Mouse (Mus musculus) intestine, embryonic 14.5 days (tissue): Measurements from ENCODE around the gene Sp7. TPM values are rescaled to one million over a fixed set of nuclear protein-coding genes. Genes with fewer than 3 reads are reported as not detected.

Experiments
- ATAC-seq: fragments of 200-750 bp; cut with Nextera tagmentation; replicated peaks from 2 replicates; pipeline ENCODE4 v1.8.0; 2017; ENCODE audit warnings: low read depth, moderate number of reproducible peaks, moderate TSS enrichment, moderate library complexity; ENCODE audit not compliant: low FRiP score, low TSS enrichment
- DNase-seq: peaks from one replicate; pipeline ENCODE4 v3.0.0-alpha.2; 2018; ENCODE audit warnings: low spot score
- H3K27ac ChIP-seq: fragments of 300-500 bp; sonication (generic); 2 replicates; pipeline ENCODE4 v1.5.1; 2014; ENCODE audit warnings: low read depth, mild to moderate bottlenecking, control low read depth
- H3K27me3 ChIP-seq: fragments of 300-500 bp; sonication (generic); replicated peaks from 2 replicates; pipeline ENCODE4 v1.6.1; 2014; ENCODE audit warnings: low read length, control low read depth; ENCODE audit not compliant: control insufficient read depth, insufficient read depth
- H3K36me3 ChIP-seq: fragments of 300-500 bp; sonication (generic); 2 replicates; pipeline ENCODE4 v1.6.1; 2014; ENCODE audit warnings: low read length, control low read depth; ENCODE audit not compliant: control insufficient read depth, insufficient read depth
- H3K4me1 ChIP-seq: fragments of 300-500 bp; sonication (generic); replicated peaks from 2 replicates; pipeline ENCODE4 v1.6.1; 2014; ENCODE audit warnings: low read length, control low read depth, mixed read lengths; ENCODE audit not compliant: control insufficient read depth, insufficient read depth
- H3K4me2 ChIP-seq: fragments of 300-500 bp; sonication (generic); 2 replicates; pipeline ENCODE4 v1.6.1; 2014; ENCODE audit warnings: low read length
- H3K4me3 ChIP-seq: fragments of 300-500 bp; sonication (generic); 2 replicates; pipeline ENCODE4 v1.5.1; 2014; ENCODE audit warnings: low read depth, low read length, control low read depth, mixed read lengths
- H3K9ac ChIP-seq: fragments of 300-500 bp; sonication (generic); 2 replicates; pipeline ENCODE4 v1.6.1; 2014; ENCODE audit warnings: mild to moderate bottlenecking, low read length
- H3K9me3 ChIP-seq: fragments of 300-500 bp; sonication (generic); 2 replicates; pipeline ENCODE4 v1.6.1; 2016; ENCODE audit warnings: low read length, control low read depth; ENCODE audit not compliant: control insufficient read depth
- WGBS: fragments of 180-500 bp; shearing (Covaris S2); extraction: QIAGEN DNeasy Blood & Tissue Kit; methylation state at CpG from one replicate; pipeline ENCODE4 v1.1.7; 2014; 5-methylcytosine and 5-hydroxymethylcytosine counted together
- polyA plus RNA-seq: library from polyadenylated mRNA; unstranded; fragments of >200 nt; fragmentation: Nextera tagmentation; extraction: Ambion mirVana; gene quantifications from 2 replicates; pipeline ENCODE4 v1.2.1, GENCODE M21; 2014

Gene Sp7
- polyA plus RNA-seq, 1 experiment from 2014 or later = 1.2 TPM

DNA sequence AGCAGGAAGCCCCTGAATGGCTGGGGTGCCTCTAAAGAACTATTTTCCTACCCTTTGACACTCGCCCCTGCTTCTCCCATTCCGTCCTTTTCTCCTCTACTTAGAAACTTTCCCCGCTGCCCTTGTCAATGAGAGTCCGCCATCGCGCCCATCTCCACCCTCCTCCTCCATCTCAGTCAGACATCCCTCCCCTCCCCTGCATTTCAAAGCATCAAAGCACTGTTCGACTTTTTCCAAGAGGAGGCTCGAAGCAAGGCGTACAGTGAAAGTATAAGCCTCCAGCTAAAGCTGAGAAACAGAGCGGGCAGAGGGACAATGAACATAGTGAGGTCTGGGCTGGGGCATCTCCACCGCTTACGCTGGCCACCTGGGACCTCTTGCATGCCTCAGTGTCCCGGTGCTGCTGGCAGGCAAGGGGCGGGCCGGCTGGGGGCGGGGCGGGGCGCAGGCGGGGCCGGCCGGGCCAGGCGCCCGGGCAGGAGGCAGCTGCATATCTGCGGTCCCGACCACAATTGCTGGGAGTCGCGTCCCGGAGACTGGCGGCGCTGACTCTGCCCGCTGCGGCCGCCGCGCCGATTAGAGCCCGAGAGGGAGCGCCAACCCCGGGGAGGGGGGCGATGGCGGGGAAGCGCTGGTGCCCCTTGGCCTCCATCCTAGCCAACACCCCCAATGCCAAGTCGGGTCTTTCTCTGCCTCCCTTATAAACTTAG, 9.6 kb upstream of the Sp7 start:
- peak; percentile 84 for ATAC-seq
- H3K27me3 ChIP-seq = no peaks in the 10 kb centered on the region
- H3K4me1 ChIP-seq = peaks cover 11% of the 10 kb centered on the region
- peak overlapping the region; percentile 96 for H3K4me2 ChIP-seq
- H3K36me3 ChIP-seq = no peaks in the 10 kb centered on the region
- H3K27ac ChIP-seq = peak overlapping the region; percentile 52
- H3K9ac ChIP-seq = peak overlapping the region; percentile 59
- WGBS = 2% methylated on average over 43 of the region's 43 CpGs
- no peaks in the 10 kb centered on the region for H3K9me3 ChIP-seq
- no peak for DNase-seq
- peak overlapping the region; percentile 56 for H3K4me3 ChIP-seq

DNA sequence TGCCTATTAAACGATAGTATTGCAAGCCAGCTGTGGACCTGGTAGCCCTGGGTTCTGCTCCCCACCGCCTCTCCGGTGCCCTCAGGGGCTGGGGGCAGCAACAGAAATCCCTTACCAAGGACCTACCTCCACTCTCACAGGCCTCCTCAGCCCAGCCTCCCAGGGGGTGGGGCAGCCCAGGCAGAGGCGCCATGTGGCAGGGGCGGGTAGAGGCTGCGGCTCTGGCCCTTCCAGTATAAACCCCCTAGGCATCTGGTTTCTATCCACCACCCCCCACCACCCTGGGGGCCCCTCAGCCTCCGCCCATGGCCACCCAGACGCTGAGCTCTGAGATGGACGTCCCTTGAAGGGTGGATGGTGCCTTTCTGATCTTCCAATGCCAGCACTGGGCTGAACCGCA, 3.7 kb upstream of the Sp7 start:
- peak overlapping the region; percentile 2; the same call in 1 of the 2 replicates for H3K9ac ChIP-seq
- no peaks in the 10 kb centered on the region for H3K36me3 ChIP-seq
- DNase-seq (no peak), ATAC-seq (peak; percentile 83)
- peaks cover 14% of the 10 kb centered on the region for H3K4me1 ChIP-seq
- WGBS = 5% methylated on average over 10 of the region's 10 CpGs
- peak overlapping the region; percentile 17 for H3K4me3 ChIP-seq
- no peaks in the 10 kb centered on the region for H3K9me3 ChIP-seq
- peak overlapping the region; percentile 35 for H3K4me2 ChIP-seq
- H3K27ac ChIP-seq = peak overlapping the region; percentile 51
- 0 out of 2 replicates have a peak, but pooled peaks cover 2% of the 10 kb centered on the region for H3K27me3 ChIP-seq

GRCm38 (mm10) chr15:102369972-102370371, 3.0 kb upstream of the Sp7 start:
- no peak for DNase-seq
- H3K4me1 ChIP-seq = peaks cover 14% of the 10 kb centered on the region

DNA sequence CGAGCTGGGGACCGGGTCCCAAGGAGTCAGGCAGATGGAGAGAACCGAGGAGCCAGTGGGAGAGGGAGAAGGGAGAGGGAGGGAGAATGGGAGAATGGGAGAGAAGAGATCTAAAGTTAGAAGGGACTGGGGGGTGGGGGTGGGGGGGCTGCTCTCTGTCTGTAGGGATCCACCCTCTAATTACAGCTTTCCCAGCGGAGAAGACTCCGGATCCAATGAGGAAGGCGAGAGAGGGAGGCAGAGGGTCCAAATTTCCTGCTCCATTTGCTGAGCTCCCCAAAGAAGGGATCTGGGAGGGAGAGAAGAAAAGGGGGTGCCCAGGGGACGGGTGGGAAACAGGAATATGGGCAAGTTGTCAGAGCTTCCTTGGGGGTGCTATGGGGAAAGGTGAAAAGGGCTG, 744 bp downstream of the Sp7 start:
- ATAC-seq = no peak
- Histone ChIP-seq H3K9me3 (no peaks in the 10 kb centered on the region), H3K27ac (no peak overlapping the region), H3K27me3 (0 out of 2 replicates have a peak, but pooled peaks cover 3% of the 10 kb centered on the region), H3K4me3 (no peak overlapping the region), H3K9ac (no peak overlapping the region), H3K4me1 (peaks cover 20% of the 10 kb centered on the region), H3K36me3 (no peaks in the 10 kb centered on the region), H3K4me2 (peak overlapping the region; percentile 45)
- no peak for DNase-seq
- 11% methylated on average over 7 of the region's 7 CpGs for WGBS

More at GRCm38 (mm10) chr15:102369972-102370371, 3.0 kb upstream of the Sp7 start:
- Histone ChIP-seq H3K9me3 (no peaks in the 10 kb centered on the region), H3K9ac (no peak overlapping the region), H3K4me3 (no peak overlapping the region), H3K27me3 (0 out of 2 replicates have a peak, but pooled peaks cover 3% of the 10 kb centered on the region), H3K4me2 (peak overlapping the region; percentile 35), H3K36me3 (no peaks in the 10 kb centered on the region), H3K27ac (peak overlapping the region; percentile 51; the same call in 1 of the 2 replicates)
- 14% methylated on average over 13 of the region's 13 CpGs for WGBS
- ATAC-seq = no peak

GRCm38 (mm10) chr15:102364678-102365077, 2.3 kb downstream of the Sp7 start:
- no peak for ATAC-seq
- no peaks in the 10 kb centered on the region for H3K9me3 ChIP-seq
- 100% methylated on average over 1 of the region's 1 CpGs for WGBS

DNA sequence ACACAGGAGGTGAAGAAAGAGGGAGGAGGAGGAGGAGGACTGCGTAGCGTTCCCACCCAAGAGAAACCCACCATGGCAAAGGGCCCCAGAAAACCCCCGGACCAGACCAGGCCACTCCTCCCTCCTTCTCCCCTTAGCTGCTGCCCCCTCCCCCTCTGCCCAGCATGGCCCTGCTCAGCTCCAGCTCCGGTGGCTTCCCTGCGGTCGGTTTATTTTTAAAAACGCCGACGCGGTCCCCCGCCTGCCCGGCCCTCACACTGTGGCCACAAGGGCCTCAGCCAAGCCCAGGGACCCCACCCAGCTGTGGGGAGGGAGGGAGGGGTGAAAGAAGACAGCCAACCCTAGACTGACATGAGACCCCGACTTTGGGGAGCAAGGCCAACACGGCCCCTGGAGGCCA, 4.3 kb downstream of the Sp7 start:
- Histone ChIP-seq H3K36me3 (no peaks in the 10 kb centered on the region), H3K4me3 (no peak overlapping the region), H3K9me3 (no peaks in the 10 kb centered on the region), H3K27ac (0 out of 2 replicates have a peak overlapping the region, but pooled peaks have one; percentile 7), H3K27me3 (peaks cover 15% of the 10 kb centered on the region), H3K9ac (peak overlapping the region; percentile 41), H3K4me2 (peak overlapping the region; percentile 45), H3K4me1 (peaks cover 14% of the 10 kb centered on the region)
- 12% methylated on average over 13 of the region's 14 CpGs for WGBS
- ATAC-seq (no peak), DNase-seq (no peak)

More at GRCm38 (mm10) chr15:102364678-102365077, 2.3 kb downstream of the Sp7 start:
- no peak overlapping the region for H3K4me3 ChIP-seq
- H3K4me2 ChIP-seq = no peak overlapping the region
- H3K9ac ChIP-seq = no peak overlapping the region
- H3K27me3 ChIP-seq = 0 out of 2 replicates have a peak, but pooled peaks cover 3% of the 10 kb centered on the region
- H3K4me1 ChIP-seq = peaks cover 7% of the 10 kb centered on the region
- no peak overlapping the region for H3K27ac ChIP-seq
- no peaks in the 10 kb centered on the region for H3K36me3 ChIP-seq
- DNase-seq = no peak

DNA sequence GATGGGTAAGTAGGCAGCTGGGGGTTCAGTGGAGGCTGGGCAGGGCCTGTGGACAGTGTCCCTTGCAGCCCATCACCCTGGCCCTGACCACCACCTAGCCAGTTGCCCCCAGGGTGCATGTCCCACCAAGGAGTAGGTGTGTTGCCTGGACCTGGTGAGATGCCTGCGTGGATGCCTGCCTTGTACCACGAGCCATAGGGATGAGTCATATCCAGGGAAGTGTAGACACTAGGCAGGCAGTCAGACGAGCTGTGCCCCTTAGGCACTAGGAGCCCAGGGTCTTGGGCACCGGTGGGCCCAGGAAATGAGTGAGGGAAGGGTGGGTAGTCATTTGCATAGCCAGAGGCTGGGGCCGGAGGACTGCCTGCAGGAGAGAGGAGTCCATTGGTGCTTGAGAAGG, 8.1 kb downstream of the Sp7 start:
- no peaks in the 10 kb centered on the region for H3K36me3 ChIP-seq
- H3K4me1 ChIP-seq = peaks cover 24% of the 10 kb centered on the region
- no peaks in the 10 kb centered on the region for H3K9me3 ChIP-seq
- H3K27me3 ChIP-seq = peaks cover 22% of the 10 kb centered on the region
- WGBS = 31% methylated on average over 5 of the region's 5 CpGs
- H3K4me3 ChIP-seq = no peak overlapping the region
- no peak overlapping the region for H3K4me2 ChIP-seq
- no peak overlapping the region for H3K27ac ChIP-seq
- no peak overlapping the region for H3K9ac ChIP-seq
- no peak for ATAC-seq
- DNase-seq = no peak

GRCm38 (mm10) chr15:102358126-102358525, 8.9 kb downstream of the Sp7 start:
- ATAC-seq (no peak), DNase-seq (no peak)
- no peaks in the 10 kb centered on the region for H3K9me3 ChIP-seq
- H3K4me2 ChIP-seq = peak overlapping the region; percentile 38
- H3K9ac ChIP-seq = peak overlapping the region; percentile 3; the same call in 1 of the 2 replicates
- 4% methylated on average over 25 of the region's 25 CpGs for WGBS
- H3K27ac ChIP-seq = no peak overlapping the region
- H3K36me3 ChIP-seq = no peaks in the 10 kb centered on the region
- peaks cover 24% of the 10 kb centered on the region for H3K4me1 ChIP-seq
- H3K27me3 ChIP-seq = peaks cover 22% of the 10 kb centered on the region
- H3K4me3 ChIP-seq = peak overlapping the region; percentile 11
